Mouse (Mus musculus): ENCODE measurements around the gene Sytl3.
"Not testable (repeated sequence)": the region's sequence is repeated elsewhere in the genome, so short reads cannot be mapped to it uniquely, and the experiment has no call there.

The Sytl3 gene

DNA sequence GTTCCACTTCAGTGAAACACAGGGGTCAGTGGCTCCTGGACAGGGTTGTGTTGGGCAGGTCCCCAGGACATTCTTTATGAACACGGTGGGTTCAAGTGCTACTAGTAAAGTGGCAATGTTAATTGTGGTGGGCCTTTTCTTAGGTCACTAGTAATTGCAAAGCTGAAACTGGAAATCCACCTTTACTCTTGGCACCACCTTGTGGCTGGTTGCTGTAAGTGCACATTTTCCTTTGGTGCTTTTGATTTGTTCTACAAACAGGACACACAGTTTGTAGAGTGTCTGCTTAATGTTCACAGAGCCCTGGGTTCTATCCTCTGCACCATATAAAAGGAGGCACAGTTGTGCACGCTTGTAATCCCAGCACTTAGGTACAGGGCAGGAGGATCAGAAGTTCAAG lies 32.7 kb downstream of the Sytl3 start:
- DNase-seq (ENCODE audit: low spot score in 2 of 2): peak; percentile 93 to 95

DNA sequence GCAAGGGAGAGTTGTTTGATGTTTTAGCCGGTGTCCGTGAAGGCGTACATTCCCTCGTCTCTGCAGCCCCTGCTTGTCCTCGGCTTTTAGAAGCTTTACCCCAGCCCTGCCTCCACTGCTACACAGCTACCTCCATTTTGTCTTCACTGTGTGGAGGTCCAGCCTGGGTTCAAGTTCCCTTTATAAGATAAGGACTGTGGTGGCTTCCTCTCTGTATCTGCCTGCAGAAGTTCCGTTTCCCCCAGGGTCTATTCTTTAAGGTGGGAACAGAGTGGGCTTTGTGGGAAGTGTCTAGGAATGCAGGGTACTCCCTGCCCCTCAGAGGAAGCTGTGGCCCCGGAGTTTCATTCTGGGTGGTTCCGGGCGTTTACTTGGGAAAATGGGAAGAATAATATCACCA lies 36.8 kb downstream of the Sytl3 start:
- DNase-seq (ENCODE audit: low spot score in 2 of 2): not testable (repeated sequence)

DNA sequence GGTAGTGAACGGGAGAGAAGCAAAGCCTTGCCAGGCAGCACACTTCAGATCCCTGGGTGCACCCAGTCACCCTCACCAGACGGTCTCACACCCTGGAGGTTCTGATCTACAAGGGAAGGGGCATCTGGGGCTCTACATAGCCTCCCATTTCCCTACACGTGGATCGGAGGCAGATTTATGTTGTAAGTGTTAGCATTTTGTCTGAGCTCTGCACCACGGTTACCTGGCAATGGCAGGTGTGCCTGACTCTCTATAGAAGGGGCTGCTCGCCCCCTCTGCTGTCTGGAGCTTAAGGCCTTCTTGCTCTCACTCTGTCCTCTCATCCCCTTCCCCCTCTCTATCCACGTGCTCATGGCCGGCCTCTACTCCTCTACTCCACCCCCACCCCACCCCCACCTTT lies 37.6 kb downstream of the Sytl3 start:
- peak in 1 of 2 experiments; percentile 28 for DNase-seq (ENCODE audit: low spot score in 2 of 2)

GRCm38 (mm10) chr17:6697224-6697775 lies 38.4 kb downstream of the Sytl3 start:
- DNase-seq (ENCODE audit: low spot score in 2 of 2): peak; percentile 65 to 77

DNA sequence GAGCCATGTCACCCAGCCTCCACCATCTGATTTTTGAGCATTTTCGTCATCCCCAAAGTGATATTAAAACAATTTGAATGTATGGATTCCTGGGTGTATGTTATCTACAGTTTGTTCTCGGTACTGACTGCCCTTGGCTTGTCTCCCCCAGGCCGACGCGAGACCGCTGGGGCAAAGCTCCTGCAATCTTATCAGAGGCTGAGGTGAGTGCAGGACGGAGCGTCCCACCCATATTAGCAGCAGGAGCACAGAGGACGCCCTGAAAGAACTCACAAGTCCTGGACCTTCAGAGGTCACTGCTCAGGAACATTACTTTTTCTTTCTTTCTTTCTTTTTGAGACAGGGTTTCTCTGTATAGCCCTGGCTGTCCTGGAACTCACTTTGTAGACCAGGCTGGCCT lies 40.6 kb downstream of the Sytl3 start:
- not testable (repeated sequence) for DNase-seq (ENCODE audit: low spot score in 2 of 2)

DNA sequence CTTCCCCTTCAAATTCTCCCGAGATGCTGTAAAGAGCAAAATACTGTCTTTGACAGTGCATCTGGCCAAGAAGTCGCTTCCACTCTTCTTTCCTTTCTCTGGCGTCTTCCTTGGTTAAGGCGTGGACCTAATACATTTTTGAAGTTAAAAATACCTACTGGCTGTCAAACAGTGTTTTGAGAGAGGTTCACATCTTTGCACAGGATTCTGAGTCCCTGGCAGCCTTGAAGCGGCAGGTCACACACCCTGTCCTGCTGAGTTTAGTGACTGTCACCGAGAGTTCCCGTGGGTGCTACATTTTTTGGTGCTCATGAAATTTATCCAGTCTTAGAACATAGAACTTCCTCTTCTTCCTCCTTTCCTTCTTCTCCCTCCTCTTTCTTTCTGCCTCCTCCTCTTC lies 41.2 kb downstream of the Sytl3 start:
- DNase-seq (ENCODE audit: low spot score in 2 of 2): not testable (repeated sequence)

DNA sequence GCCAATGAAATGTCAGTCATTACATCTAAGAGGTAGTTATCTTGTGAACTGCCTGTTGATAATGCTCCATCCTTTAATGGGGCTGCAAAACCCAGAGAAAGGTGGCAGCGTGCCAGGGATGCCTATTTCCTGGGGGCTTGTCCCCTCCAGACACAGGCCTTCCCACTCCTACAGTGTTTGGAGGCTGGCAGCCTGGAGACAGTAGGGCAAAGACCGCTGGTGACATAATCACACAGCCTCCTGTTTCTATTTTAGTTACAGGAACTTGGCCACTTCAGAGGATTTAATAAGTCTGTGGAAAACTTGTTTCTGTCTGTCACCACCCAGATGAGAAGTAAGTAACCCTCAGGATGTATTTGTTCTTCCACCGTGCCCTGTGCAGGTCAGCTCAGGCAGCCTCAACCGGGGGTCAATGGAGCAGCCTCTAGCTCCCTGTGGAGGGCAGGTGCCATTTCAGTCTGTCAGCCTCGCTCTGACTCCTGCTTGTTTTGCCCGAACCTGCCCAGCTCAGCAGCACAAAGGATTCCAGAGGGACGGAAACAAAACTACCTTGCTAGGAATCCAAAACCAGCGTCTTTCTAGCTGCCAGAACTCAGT lies 43.8 kb downstream of the Sytl3 start:
- not testable (repeated sequence) for DNase-seq (ENCODE audit: low spot score in 2 of 2)

- peak in 1 of 2 experiments; percentile 26 for DNase-seq (ENCODE audit: low spot score in 2 of 2)
Observed at GRCm38 (mm10) chr17:6703381-6704270, 44.7 kb downstream of the Sytl3 start.

DNA sequence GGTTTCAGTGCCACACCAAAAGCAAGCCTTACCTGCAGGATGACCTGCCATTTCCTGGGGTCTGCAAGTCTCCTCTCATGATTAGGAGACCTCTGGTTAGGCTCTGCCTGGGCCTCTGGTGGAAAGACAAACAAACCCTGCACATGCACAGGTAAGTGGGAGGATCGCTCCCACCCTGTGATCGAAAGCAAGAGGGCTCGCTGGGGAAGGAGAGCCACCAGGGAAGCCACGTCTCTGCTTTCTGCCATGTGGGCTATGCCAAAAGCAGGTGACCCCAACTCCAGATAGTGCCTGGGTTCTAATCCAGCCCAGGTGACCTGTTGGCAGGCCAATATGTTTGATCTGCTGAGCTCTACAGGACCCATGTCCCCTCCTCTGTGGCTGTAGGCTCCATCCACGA lies 47.6 kb downstream of the Sytl3 start:
- not testable (repeated sequence) for DNase-seq (ENCODE audit: low spot score in 2 of 2)

GRCm38 (mm10) chr17:6707422-6707821 lies 48.5 kb downstream of the Sytl3 start:
- DNase-seq (ENCODE audit: low spot score in 2 of 2): not testable (repeated sequence)

DNA sequence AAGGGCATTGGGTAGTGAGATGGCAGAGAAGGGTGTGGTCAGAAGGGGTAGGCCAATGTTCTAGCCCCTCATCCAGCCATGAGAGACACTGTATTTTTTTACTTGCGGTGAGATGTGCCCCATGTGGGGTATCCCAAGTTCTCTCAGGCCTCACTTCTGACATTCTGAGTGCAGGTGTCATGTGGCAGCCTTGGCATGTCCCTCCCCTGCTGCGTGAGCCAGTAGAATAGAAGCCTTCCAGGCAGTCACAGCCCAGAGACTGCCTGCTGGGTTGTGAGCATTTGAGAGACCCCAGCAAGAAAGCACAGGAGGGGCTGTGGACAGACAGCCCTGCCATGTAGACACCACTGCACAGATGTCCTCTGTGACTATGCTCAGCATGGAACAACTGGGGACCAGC lies 49.3 kb downstream of the Sytl3 start:
- not testable (repeated sequence) for DNase-seq (ENCODE audit: low spot score in 2 of 2)

DNA sequence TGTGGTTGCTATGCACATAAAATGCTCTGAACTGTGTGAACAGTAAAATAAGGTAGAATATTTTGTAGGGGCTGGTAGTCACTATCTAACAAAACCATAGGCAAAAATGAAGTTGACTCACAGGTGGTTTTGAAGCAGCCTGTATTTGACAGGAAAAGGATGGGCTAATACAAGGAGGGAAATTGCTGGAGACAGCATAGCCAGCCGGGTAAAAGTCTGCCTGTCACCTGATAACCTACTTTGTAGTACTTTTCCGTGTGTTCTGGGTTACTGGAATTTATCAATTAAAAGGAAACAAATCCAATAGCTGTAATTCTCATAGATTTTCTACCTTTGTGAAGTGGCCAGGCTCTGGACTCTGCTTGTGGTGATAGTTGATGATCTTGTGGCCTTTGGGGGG lies 54.6 kb downstream of the Sytl3 start:
- DNase-seq (ENCODE audit: low spot score in 2 of 2): not testable (repeated sequence)

DNA sequence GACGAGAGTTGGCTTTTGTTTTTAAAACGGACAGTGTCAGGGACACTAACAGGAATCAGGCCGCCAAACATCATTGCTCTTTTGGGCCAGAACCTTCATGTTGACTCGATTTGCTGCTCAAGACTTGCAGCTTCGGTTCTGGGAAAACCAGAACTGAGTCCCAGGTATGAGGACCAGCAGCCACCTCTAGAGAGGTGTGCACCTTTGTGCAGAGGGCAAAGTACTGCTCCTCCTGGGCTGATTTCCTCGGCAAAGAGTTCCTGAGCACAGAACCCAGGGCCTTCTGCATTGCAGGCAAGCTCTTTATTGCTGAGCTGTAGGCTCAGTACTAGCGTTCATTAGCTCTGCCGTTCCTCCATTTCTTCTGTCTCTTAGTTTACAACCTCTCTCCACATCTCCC lies 55.1 kb downstream of the Sytl3 start:
- not testable (repeated sequence) for DNase-seq (ENCODE audit: low spot score in 2 of 2)

DNA sequence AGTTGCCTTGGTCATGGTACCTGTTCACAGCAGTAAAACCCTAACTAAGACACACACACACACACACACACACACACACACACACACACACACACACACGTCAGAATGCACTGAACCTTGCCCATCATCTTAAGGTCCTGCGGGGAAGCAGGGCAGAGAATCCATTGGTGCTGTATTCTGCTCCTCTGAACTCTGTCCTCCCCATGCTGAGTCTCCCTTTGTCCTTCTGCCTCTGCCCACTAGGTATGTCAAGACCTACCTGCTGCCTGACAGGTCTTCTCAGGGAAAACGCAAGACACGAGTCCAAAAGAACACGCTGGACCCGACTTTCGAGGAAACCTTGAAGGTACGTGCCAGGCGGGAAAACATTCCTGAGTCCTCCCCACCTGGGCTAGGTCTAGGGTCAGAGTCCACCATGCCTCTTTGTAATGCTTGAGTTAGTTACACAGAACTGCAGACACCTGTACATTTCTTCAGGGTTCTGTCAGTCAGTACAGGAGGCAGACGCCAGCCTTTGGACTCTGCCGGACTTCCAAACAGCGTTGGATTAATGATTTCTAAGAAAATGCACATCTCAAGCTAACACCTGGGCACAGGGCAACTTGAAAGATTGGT lies 69.2 kb downstream of the Sytl3 start:
- no peak for DNase-seq (ENCODE audit: low spot score in 2 of 2)

DNA sequence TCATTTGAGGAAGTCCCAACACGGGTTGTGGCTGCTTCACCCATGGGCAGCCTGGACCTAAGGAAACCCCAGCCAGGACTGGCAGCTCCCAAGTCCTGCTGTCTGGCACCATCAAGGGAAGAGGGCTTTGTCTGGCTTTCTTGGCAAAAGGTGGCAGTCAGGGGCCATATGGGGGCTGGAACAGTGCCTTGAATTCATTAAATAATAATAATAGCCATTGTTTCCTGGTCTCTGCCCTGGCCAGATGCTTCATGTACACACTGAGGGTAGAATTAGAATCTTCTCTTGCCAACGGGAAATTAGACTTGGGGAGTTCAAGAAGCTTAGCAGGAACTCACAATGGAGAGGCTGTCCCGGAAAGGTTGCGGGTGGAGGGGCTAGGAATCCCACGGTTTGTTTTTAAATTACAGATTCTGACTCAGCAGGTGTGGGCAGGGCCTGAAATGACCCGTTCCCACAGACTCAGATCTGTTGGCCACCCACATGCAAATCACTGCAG lies 70.4 kb downstream of the Sytl3 start:
- DNase-seq (ENCODE audit: low spot score in 2 of 2): no peak

GRCm38 (mm10) chr17:6731132-6731531 lies 72.2 kb downstream of the Sytl3 start:
- DNase-seq (ENCODE audit: low spot score in 2 of 2): no peak

GRCm38 (mm10) chr17:6731634-6732033 lies 72.7 kb downstream of the Sytl3 start:
- DNase-seq (ENCODE audit: low spot score in 2 of 2): no peak

- no peak for DNase-seq (ENCODE audit: low spot score in 2 of 2)
Observed at GRCm38 (mm10) chr17:6732665-6733064, 73.8 kb downstream of the Sytl3 start.

DNA sequence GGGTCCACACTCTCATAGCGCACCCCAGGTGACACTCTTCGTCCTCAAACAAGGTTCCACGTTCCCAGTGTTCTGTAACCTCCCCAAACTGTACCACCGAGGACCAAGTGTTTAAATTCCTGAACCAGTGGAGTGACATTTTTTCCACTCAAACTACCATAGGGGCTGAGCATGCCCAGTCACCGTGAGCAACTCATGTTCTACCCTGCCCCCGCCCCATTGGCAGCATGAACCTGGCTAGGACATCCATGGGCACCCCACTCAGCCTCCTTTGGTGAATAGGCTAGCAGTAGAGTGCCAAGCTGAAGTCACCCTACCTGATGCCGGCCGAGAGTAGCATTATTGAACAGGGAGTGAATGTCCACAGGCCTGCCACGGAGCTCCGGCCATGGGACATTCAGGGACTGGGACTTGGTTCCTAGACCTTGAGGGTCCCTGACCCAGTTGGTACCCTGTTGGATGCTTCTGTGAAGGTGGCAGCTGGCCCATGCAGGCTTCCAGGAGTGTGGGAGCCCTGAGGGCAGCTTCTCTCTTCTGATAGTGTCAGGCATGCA lies 74.5 kb downstream of the Sytl3 start:
- DNase-seq (ENCODE audit: low spot score in 2 of 2): no peak

- DNase-seq (ENCODE audit: low spot score in 2 of 2): no peak
Observed at GRCm38 (mm10) chr17:6734746-6735441, 76.0 kb downstream of the Sytl3 start.

Measured in right cerebral cortex, postnatal 10 days (tissue).